Mouse (Mus musculus) CH12.LX (cell line): ENCODE results near the gene Pank2. TPM values are rescaled to one million over a fixed set of nuclear protein-coding genes. Genes with fewer than 3 reads are reported as not detected.
A peak's percentile ranks its signal among the peaks of the same experiment; 100 is the strongest.

Experiments used
- DNase-seq: peaks from one replicate; pipeline ENCODE4 v3.0.0-alpha.2; 2013; ENCODE audit errors: extremely low read depth
- H3K27ac ChIP-seq: 2 replicates; pipeline ENCODE4 v1.5.1; 2012; ENCODE audit warnings: low read depth, mild to moderate bottlenecking, control low read depth, moderate library complexity; ENCODE audit not compliant: insufficient read depth
- H3K27me3 ChIP-seq: replicated peaks from 2 replicates; pipeline ENCODE3; 2012; ENCODE audit warnings: inconsistent platforms
- H3K36me3 ChIP-seq, 2 experiments: replicated peaks in 1 of 2; 2 replicates each; pipeline versions ENCODE3 to v1.6.1; 2012; ENCODE audit warnings: inconsistent platforms in 1 of 2, low read length in 1 of 2, mild to moderate bottlenecking in 1 of 2, mixed read lengths in 1 of 2, moderate library complexity in 1 of 2; ENCODE audit not compliant: control insufficient read depth in 1 of 2, insufficient read depth in 1 of 2
- H3K4me1 ChIP-seq, 2 experiments: 2 replicates each; pipeline ENCODE4 v1.6.1; 2012; ENCODE audit warnings: inconsistent platforms in 1 of 2, moderate library complexity in 1 of 2; ENCODE audit not compliant: insufficient read depth in 2 of 2, control insufficient read depth in 1 of 2
- H3K4me2 ChIP-seq: 2 replicates; pipeline ENCODE4 v1.6.1; 2012; ENCODE audit warnings: low read depth, mild to moderate bottlenecking, control low read depth; ENCODE audit not compliant: poor library complexity, insufficient read depth, severe bottlenecking
- H3K4me3 ChIP-seq, 3 experiments: fragments of 150-350 bp in 1 of 3; sonication (generic) in 1 of 3; replicated peaks in 1 of 3; 2 replicates each; pipeline versions ENCODE3 to v1.5.1; 2011 to 2012; ENCODE audit warnings: low read depth in 2 of 3, low read length in 2 of 3, mild to moderate bottlenecking in 2 of 3, moderate library complexity in 2 of 3, control low read depth in 1 of 3, improper control_type of control experiment in 1 of 3, inconsistent platforms in 1 of 3, mixed read lengths in 1 of 3; ENCODE audit not compliant: poor library complexity in 1 of 3
- H3K79me2 ChIP-seq: replicated peaks from 2 replicates; pipeline ENCODE4 v1.6.1; 2012; ENCODE audit warnings: mild to moderate bottlenecking, moderate library complexity; ENCODE audit not compliant: control insufficient read depth, poor library complexity, insufficient read depth, severe bottlenecking; ENCODE audit errors: extremely low read depth
- H3K9ac ChIP-seq: 2 replicates; pipeline ENCODE4 v1.6.1; 2012; ENCODE audit warnings: low read depth, mild to moderate bottlenecking, control low read depth, moderate library complexity; ENCODE audit not compliant: insufficient read depth
- H3K9me3 ChIP-seq: replicated peaks from 2 replicates; pipeline ENCODE3; 2012; ENCODE audit warnings: low read length, inconsistent platforms, mixed read lengths
- CHD1 ChIP-seq: IDR thresholded peaks from 2 replicates; pipeline ENCODE4 v1.6.1; 2012; ENCODE audit warnings: low read depth, low read length, improper control_type of control experiment, inconsistent platforms
- E2F4 ChIP-seq: IDR thresholded peaks from 2 replicates; pipeline ENCODE4 v1.6.1; 2011; ENCODE audit warnings: low read depth, low read length, improper control_type of control experiment; ENCODE audit not compliant: insufficient replicate concordance
- ELF1 ChIP-seq: IDR thresholded peaks from 2 replicates; pipeline ENCODE4 v1.6.1; 2014; ENCODE audit warnings: low read depth, mild to moderate bottlenecking, inconsistent platforms, low read length, improper control_type of control experiment
- ETS1 ChIP-seq: conservative IDR thresholded peaks from 2 replicates; pipeline ENCODE4 v1.6.1; 2012; ENCODE audit warnings: low read depth, mild to moderate bottlenecking, inconsistent platforms, low read length, improper control_type of control experiment, moderate library complexity
- HCFC1 ChIP-seq: IDR thresholded peaks from 2 replicates; pipeline ENCODE4 v1.6.1; 2012; ENCODE audit warnings: low read depth, mild to moderate bottlenecking, inconsistent platforms, low read length, improper control_type of control experiment
- JUND ChIP-seq: conservative IDR thresholded peaks from 2 replicates; pipeline ENCODE4 v1.6.1; 2011; ENCODE audit warnings: low read depth, low read length, improper control_type of control experiment
- KAT2A ChIP-seq: IDR thresholded peaks from 2 replicates; pipeline ENCODE4 v1.6.1; 2012; ENCODE audit warnings: low read length, improper control_type of control experiment, inconsistent platforms; ENCODE audit not compliant: insufficient replicate concordance
- MAFK ChIP-seq: IDR thresholded peaks from 2 replicates; pipeline ENCODE4 v1.6.1; 2011; ENCODE audit warnings: low read length, improper control_type of control experiment; ENCODE audit not compliant: insufficient replicate concordance
- MAX ChIP-seq: IDR thresholded peaks from 2 replicates; pipeline ENCODE4 v1.6.1; 2011; ENCODE audit warnings: low read length, improper control_type of control experiment
- MXI1 ChIP-seq: IDR thresholded peaks from 2 replicates; pipeline ENCODE4 v1.6.1; 2011; ENCODE audit warnings: mild to moderate bottlenecking, low read depth, low read length, improper control_type of control experiment
- NRF1 ChIP-seq: IDR thresholded peaks from 2 replicates; pipeline ENCODE4 v1.6.1; 2014; ENCODE audit warnings: low read depth, mild to moderate bottlenecking, inconsistent platforms, low read length, improper control_type of control experiment, moderate library complexity
- PAX5 ChIP-seq: IDR thresholded peaks from 2 replicates; pipeline ENCODE4 v1.6.1; 2012; ENCODE audit warnings: low read length, inconsistent platforms, mixed read lengths
- POLR2A ChIP-seq: IDR thresholded peaks from 2 replicates; pipeline ENCODE4 v1.6.1; 2011; ENCODE audit warnings: low read depth, mild to moderate bottlenecking, improper control_type of control experiment, low read length
- RCOR1 ChIP-seq: conservative IDR thresholded peaks from 2 replicates; pipeline ENCODE4 v1.6.1; 2012; ENCODE audit warnings: low read depth, mild to moderate bottlenecking, inconsistent platforms, low read length, improper control_type of control experiment
- TBP ChIP-seq: conservative IDR thresholded peaks from 2 replicates; pipeline ENCODE4 v1.6.1; 2011; ENCODE audit warnings: low read depth, low read length, improper control_type of control experiment
- USF1 ChIP-seq: IDR thresholded peaks from 2 replicates; pipeline ENCODE4 v1.6.1; 2014; ENCODE audit warnings: low read depth, mild to moderate bottlenecking, inconsistent platforms, low read length, improper control_type of control experiment
- dilution Hi-C: fragments of 300-500 bp; cut with MboI; formaldehyde crosslinking; loops from 2 replicates; pipeline ENCODE4 v1.14.3; 2020; ENCODE audit warnings: low sequenced_read_pairs; ENCODE audit not compliant: extremely low pct_unique_long_range_greater_than_20kb, extremely low pct_ligation_motif_present
- in situ Hi-C: fragments of 300-500 bp; cut with MboI; formaldehyde crosslinking; loops from 3 replicates; pipeline ENCODE4 v1.14.3; 2019; ENCODE audit warnings: low sequenced_read_pairs, low pct_ligation_motif_present, low pct_unique_long_range_greater_than_20kb, mixed read lengths
- polyA plus RNA-seq: library from polyadenylated mRNA; unstranded; fragments of >175 nt; gene quantifications from 2 replicates; pipeline ENCODE4 v1.2.1, GENCODE M21; 2012; ENCODE audit warnings: low read depth; ENCODE audit not compliant: insufficient read length
- total RNA-seq, 2 experiments: library from RNA; depleted of rRNA; stranded (reverse); fragments of 300-350 nt in 1 of 2; fragments of >200 nt in 1 of 2; gene quantifications; 2 replicates each; pipeline ENCODE4 v1.2.3; 2012 to 2014

The Pank2 gene
- total and polyA plus RNA-seq, 3 experiments: 16.6 to 43.2 (median 28.6) TPM

GRCm38 (mm10) chr2:131227243-131227642 is 35.1 kb upstream of the Pank2 start:
- Histone ChIP-seq H3K79me2 (no peaks in the 10 kb centered on the region), H3K4me2 (no peak overlapping the region), H3K9ac (no peak overlapping the region), H3K4me3 (no peak overlapping the region), H3K4me1 (peaks cover 6 to 12% of the 10 kb centered on the region in 2 experiments), H3K27ac (no peak overlapping the region), H3K27me3 (peaks cover 5% of the 10 kb centered on the region), H3K36me3 (no peaks in the 10 kb centered on the region), H3K9me3 (no peaks in the 10 kb centered on the region)
- no peak for TF ChIP-seq ETS1
- no peak for TF ChIP-seq USF1
- TF ChIP-seq RCOR1: no peak
- TF ChIP-seq PAX5: no peak
- no peak for TF ChIP-seq JUND
- TF ChIP-seq E2F4: no peak
- TF ChIP-seq MAX: no peak
- TF ChIP-seq MXI1: no peak
- no peak for TF ChIP-seq NRF1
- TF ChIP-seq POLR2A: no peak
- TF ChIP-seq CHD1: no peak
- no peak for TF ChIP-seq HCFC1
- no peak for TF ChIP-seq MAFK
- TF ChIP-seq KAT2A: no peak
- no peak for TF ChIP-seq ELF1
- DNase-seq: no peak
- dilution Hi-C loops (no loop called here), in situ Hi-C loops (no loop called here)

- dilution Hi-C loops (no loop called here), in situ Hi-C loops (no loop called here)
- H3K9ac ChIP-seq: no peak overlapping the region
- peaks cover 18 to 32% of the 10 kb centered on the region in 2 experiments for H3K4me1 ChIP-seq
- DNase-seq: peak; percentile 83
- H3K27me3 ChIP-seq: peaks cover 3% of the 10 kb centered on the region
- H3K4me2 ChIP-seq: no peak overlapping the region
- peaks cover 0 to 16% of the 10 kb centered on the region in 2 experiments for H3K36me3 ChIP-seq
- no peaks in the 10 kb centered on the region for H3K9me3 ChIP-seq
- H3K4me3 ChIP-seq: peak overlapping the region in 1 of 3 experiments; percentile 91
- no peak overlapping the region for H3K27ac ChIP-seq
- TF ChIP-seq POLR2A: peak; percentile 51
- 0 out of 2 replicates have a peak, but pooled peaks have one; percentile 20 for TF ChIP-seq TBP
- no peak for TF ChIP-seq CHD1
- H3K79me2 ChIP-seq: peaks cover 9% of the 10 kb centered on the region; the same call in 1 of the 2 replicates
Observed at GRCm38 (mm10) chr2:131232558-131232957, 29.7 kb upstream of the Pank2 start.
